In genomic region chr5:23617104-23617415, GRCm38 (mm10) we compare ENCODE assay signal across 8 mouse cellular contexts.
A peak's percentile ranks its signal among the peaks of the same experiment; 100 is the strongest.
DNase-seq lines count a peak whose midpoint lies in the region; ATAC-seq and TF ChIP-seq lines count a peak whose summit lies in the region.

No protein-coding gene starts in this region.

- ATAC-seq in Patski, result peak; percentile 28
- ATAC-seq in intestine, embryonic 16.5 days, result peak; percentile 47
- no peak for ATAC-seq in midbrain, embryonic 11.5 days (ENCODE audit: low FRiP score)

- DNase-seq in kidney, adult 2 months, result no peak
- DNase-seq in kidney, postnatal 25 days, result no peak
- DNase-seq in Patski (ENCODE audit: low read depth, low spot score), result no peak
- peak; percentile 27 for DNase-seq in fibroblast of lung, adult 2 months (ENCODE audit: low read depth)
- DNase-seq in midbrain, embryonic 11.5 days (ENCODE audit: low spot score, missing footprints), result no peak
- DNase-seq in c-Kit-positive CD71-positive TER-119-positive erythroid progenitor cells, embryonic 14.5 days (ENCODE audit: low spot score), result no peak
- DNase-seq in ovary, postnatal 36 days (ENCODE audit: low spot score), result no peak

- H3K27me3 ChIP-seq in kidney, adult 2 months (replicated peaks; ENCODE audit: control insufficient read depth, insufficient read depth, low read length), result no peaks in the 10 kb centered on the region
- H3K27me3 ChIP-seq in Patski, result no peaks in the 10 kb centered on the region
- no peaks in the 10 kb centered on the region for H3K27me3 ChIP-seq in intestine, embryonic 16.5 days (replicated peaks; ENCODE audit: control insufficient read depth, insufficient read depth, low read length)
- no peaks in the 10 kb centered on the region for H3K27me3 ChIP-seq in midbrain, embryonic 11.5 days (ENCODE audit: control insufficient read depth, insufficient read depth, low read length)

- TF ChIP-seq CTCF in kidney, adult 2 months (conservative IDR thresholded peaks at IDR 0.05; ENCODE audit: insufficient read depth, insufficient read length, low read depth, low read length), result no peak
- no peak for TF ChIP-seq CTCF in Patski (IDR thresholded peaks at IDR 0.05)

- in situ Hi-C loops in Patski (cut with MboI; ENCODE audit: low pct_unique_long_range_greater_than_20kb), result no loop called here

- peak overlapping the region; percentile 93 for H3K27ac ChIP-seq in kidney, adult 2 months (ENCODE audit: insufficient read depth, low read depth, low read length)
- peak overlapping the region; percentile 76 for H3K27ac ChIP-seq in intestine, embryonic 16.5 days (ENCODE audit: low read length)
- H3K27ac ChIP-seq in midbrain, embryonic 11.5 days (ENCODE audit: low read depth, low read length), result peak overlapping the region; percentile 32

- POLR2A ChIA-PET in Patski (lab: Charles Lee), result no interaction called here

- CTCF ChIA-PET in Patski (lab: Charles Lee), result interaction anchor here (2.3 kb wide), 1 partner anchor 9 kb away, joined by 9 read pairs; no protein-coding TSS in a partner anchor

- peak overlapping the region; percentile 56 for H3K4me2 ChIP-seq in intestine, embryonic 16.5 days (ENCODE audit: low read depth, low read length)
- peak overlapping the region; percentile 52 for H3K4me2 ChIP-seq in midbrain, embryonic 11.5 days

- peaks cover 3% of the 10 kb centered on the region for H3K4me1 ChIP-seq in kidney, adult 2 months (ENCODE audit: control insufficient read depth, insufficient read depth, low read length)
- H3K4me1 ChIP-seq in intestine, embryonic 16.5 days (ENCODE audit: control insufficient read depth, insufficient read depth, low read length), result peaks cover 2% of the 10 kb centered on the region; the same call in 1 of the 2 replicates
- H3K4me1 ChIP-seq in midbrain, embryonic 11.5 days (ENCODE audit: control insufficient read depth, insufficient read depth, low read length), result no peaks in the 10 kb centered on the region; the same call in none of the 2 replicates

- peak overlapping the region; percentile 64 for H3K9ac ChIP-seq in intestine, embryonic 16.5 days (ENCODE audit: low read depth, low read length)
- H3K9ac ChIP-seq in midbrain, embryonic 11.5 days (ENCODE audit: low read length), result peak overlapping the region; percentile 63

- 2% methylated on average over 5 of the region's 5 CpGs for WGBS in kidney, adult 2 months
- WGBS in intestine, embryonic 16.5 days, result 16% methylated on average over 5 of the region's 5 CpGs
- WGBS in midbrain, embryonic 11.5 days, result 52% methylated on average over 5 of the region's 5 CpGs

- H3K9me3 ChIP-seq in intestine, embryonic 16.5 days (ENCODE audit: control insufficient read depth, low read length), result no peaks in the 10 kb centered on the region
- no peaks in the 10 kb centered on the region for H3K9me3 ChIP-seq in midbrain, embryonic 11.5 days (ENCODE audit: control insufficient read depth, low read length)

- no peaks in the 10 kb centered on the region for H3K36me3 ChIP-seq in kidney, adult 2 months (ENCODE audit: control insufficient read depth, insufficient read depth, low read length)
- no peaks in the 10 kb centered on the region for H3K36me3 ChIP-seq in intestine, embryonic 16.5 days (ENCODE audit: control insufficient read depth, insufficient read depth, low read length)
- H3K36me3 ChIP-seq in midbrain, embryonic 11.5 days (ENCODE audit: control insufficient read depth, insufficient read depth, low read length), result no peaks in the 10 kb centered on the region

- H3K4me3 ChIP-seq in kidney, adult 2 months (ENCODE audit: insufficient read depth, low read depth, low read length), result peak overlapping the region; percentile 79
- peak overlapping the region; percentile 55 for H3K4me3 ChIP-seq in intestine, embryonic 16.5 days (ENCODE audit: low read length)
- peak overlapping the region; percentile 36 for H3K4me3 ChIP-seq in midbrain, embryonic 11.5 days (ENCODE audit: low read depth, low read length)

- TF ChIP-seq POLR2A in kidney, adult 2 months (IDR thresholded peaks at IDR 0.05; ENCODE audit: low read depth, low read length), result no peak

Comparison
In these comparisons a context has a peak if more than half of its experiments do, and no peak if none do; other contexts are left out.
1. H3K27ac ChIP-seq: peak in every context shown above with its lines; median percentile 93 in kidney, adult 2 months; 76 in intestine, embryonic 16.5 days; 32 in midbrain, embryonic 11.5 days.